Mouse (Mus musculus): ENCODE results near the gene Usp39.

The Usp39 gene

DNA sequence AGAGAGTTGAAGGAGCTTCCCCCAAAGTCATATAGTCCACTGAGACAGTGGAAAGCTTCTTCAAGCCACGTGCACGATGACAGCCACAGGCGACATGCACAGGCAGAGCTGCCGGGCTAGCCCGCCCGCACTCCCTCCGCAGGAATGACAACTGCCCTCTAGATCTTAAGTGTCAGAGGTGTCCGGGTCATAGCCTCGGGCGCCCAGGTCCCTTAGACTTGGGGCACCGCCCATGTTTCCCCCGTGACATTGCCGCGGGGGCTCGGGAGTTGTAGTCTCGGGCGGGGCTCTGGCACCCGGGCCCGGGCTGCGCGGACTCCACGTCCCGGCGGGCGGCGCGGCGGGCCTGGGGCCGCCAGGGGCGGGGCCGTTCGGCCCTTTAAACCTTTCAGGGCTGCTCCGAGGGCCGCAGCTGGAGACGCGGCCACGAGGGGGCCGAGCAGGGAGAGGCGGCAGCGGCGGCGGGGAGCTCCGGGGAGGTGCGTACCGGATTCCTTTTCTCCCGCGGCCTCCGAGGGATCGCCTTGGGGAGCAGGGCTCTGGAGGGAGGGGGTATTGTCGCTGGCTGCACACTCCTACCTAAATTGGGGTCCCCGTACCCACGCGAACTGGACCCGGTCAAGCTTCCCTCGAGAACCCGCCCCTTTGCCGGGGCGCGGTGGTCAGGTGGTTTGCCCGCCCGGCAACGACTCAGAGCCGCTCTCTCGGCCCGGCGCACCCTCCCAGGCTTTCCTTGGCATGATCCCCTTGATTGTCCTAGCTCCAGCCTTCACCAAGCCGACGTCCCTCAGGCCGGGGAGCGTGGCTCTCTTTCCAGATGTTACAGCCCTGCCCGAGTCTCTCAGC is 10.3 kb upstream of the Usp39 start, which contains the start of gene Tmem150a:
Gene Tmem150a, plus strand, starts transcription at position 382 of the 846 bp plus-strand sequence.
- in situ Hi-C loops (cut with MboI; ENCODE audit: unreplicated experiment in 2 of 2): no loop called here

DNA sequence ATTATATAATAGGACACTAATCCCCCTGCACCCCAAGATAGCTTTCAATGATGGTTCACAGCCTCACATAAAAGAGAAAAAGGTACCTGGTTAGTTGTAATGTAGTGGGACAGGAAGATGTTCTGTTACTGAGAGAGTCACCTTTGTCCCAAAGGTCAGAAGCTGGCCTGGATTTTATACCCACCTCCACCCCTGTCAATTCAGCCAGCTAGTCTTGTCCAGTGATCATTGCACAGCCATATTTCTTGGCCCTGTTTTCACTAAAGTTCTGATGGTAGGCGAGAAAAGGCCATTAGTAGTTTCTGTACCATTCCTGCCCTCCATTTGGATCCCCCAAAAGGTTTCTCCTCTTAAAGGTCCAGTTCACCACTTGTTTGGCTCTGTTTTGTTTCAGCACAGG is 9.0 kb upstream of the Usp39 start:
- in situ Hi-C loops (cut with MboI; ENCODE audit: unreplicated experiment in 2 of 2): no loop called here

DNA sequence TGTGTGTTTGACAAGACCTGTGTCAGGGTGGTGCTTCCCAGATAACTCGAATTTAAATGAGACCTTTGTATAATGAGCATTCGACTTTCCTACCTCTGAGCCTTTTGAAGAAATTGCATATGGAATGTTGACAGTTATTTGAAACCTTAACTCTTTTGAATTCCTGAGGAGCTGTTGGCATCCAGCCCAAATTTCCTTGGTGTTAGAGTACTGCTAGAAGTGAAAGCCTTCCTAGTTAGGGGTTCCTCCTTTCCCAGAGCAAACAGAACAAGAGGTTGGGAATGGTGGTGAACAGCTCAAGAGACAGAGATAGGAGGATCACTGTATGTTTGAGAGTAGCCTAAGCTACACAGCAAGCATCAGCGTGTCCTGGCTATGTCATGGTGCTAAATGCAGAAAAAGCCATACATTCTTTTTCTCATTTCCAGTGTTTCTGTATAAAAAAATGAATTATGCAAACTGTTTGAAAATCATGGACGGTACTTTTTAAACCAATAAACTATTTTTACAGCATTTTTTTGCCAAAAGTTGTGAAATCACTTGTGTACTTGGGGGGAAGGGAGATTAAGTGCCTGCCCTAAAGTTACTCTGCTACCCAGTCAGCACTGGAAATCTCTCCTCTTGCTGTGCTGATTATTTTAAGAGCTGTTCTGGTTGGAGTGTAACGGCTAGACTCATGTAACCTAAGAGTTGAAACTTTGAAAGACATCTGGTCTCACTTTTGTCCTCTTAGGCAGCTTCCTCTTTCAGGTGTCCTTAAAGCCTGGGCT is 7.8 kb upstream of the Usp39 start:
- in situ Hi-C loops (cut with MboI; ENCODE audit: unreplicated experiment in 2 of 2): no loop called here

DNA sequence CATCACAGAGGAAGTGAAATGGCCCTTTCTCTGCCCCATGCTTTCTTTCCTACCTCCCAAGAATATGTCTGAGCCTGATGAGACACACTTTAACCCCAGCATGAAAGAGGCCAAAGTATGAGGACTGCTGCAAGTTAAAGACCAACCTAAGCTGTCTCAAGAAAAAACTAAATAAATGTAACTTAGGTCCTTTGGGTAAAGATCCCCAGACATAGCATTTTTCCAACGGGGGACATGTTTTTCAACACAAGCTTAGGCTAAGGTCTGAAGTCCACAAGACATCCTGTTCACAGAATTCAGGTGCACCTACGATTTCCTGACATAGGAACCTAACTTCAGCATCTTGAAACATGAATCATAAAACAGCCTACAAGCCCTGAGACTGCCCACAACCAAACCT is 5.2 kb upstream of the Usp39 start:
- in situ Hi-C loops (cut with MboI; ENCODE audit: unreplicated experiment in 2 of 2): no loop called here

DNA sequence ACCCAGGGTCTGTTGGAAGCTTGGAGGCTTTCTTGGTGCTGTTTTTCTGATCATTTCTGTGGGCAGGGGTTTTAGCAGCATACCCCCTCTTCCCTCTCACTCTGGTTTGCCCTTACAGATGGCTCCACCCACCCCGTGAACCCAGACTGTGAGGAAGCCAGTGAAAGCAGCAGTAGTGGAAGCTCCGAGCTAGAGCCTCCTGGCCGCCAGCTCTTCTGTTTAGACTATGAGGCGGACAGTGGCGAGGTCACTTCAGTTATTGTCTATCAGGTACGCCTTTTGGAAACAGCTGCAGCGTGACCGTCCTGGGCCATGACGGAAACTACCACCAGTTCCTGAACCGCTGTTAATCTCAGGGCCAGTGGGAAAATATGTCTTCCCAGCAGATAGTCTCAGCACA is 3.4 kb upstream of the Usp39 start:
- in situ Hi-C loops (cut with MboI; ENCODE audit: unreplicated experiment in 2 of 2): no loop called here

DNA sequence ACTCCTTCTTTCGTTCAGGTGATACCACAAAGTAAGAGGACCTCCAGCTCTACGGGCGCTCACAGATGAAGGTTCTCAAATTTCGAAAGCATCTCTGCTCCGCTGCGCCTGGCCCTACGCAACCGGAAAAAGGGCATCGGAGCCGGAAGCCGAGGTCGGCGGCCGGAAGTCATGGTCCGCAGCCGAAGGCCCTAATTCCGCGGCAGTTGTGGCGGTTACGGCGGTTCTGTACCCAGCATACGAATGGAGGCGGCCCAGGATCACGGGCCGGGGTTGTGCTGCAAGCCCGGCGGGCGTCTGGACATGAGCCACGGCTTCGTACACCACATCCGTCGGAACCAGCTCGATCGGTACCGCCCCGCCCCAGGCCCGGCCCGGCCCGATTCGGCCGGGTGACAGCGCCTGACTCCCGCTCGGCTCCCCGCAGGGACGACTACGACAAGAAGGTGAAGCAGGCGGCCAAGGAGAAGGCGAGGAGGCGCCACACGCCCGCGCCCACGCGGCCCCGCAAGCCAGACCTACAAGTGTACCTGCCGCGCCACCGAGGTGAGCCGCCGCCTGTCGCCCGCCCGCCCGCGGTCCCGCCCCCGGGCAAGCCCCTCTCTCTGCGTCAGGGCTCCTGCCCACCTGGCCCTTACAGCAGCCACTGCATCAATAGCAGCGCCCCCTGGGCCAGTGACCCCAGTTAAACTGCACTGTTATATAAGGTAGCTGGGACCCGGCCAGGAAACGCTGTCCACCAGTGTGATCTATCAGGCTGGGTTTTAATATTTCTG is 2.4 kb upstream of the Usp39 start, which contains the start of gene 0610030E20Rik:
Gene 0610030E20Rik, plus strand, starts transcription at position 152 of the 776 bp plus-strand sequence.
- in situ Hi-C loops (cut with MboI; ENCODE audit: unreplicated experiment in 2 of 2): no loop called here

DNA sequence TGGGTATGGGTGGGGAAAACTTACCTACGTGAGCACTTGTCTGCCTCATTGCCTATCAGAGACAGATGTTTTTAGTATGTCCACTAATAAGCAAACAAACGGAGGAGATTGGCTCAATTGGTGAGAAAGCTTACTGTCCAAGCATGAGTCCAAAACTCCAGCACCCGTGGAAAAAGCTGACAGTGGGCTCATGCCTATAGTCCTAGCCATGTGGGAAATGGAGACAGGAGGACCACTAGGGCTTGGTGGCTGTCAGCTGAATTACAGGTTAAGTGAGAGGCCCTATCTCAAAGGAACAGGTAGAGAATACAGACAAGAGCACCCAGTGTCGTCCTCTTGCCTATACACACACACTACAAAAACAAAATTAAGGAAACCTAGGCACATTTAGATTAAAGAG is 1.3 kb upstream of the Usp39 start:
- in situ Hi-C loops (cut with MboI; ENCODE audit: unreplicated experiment in 2 of 2): no loop called here

DNA sequence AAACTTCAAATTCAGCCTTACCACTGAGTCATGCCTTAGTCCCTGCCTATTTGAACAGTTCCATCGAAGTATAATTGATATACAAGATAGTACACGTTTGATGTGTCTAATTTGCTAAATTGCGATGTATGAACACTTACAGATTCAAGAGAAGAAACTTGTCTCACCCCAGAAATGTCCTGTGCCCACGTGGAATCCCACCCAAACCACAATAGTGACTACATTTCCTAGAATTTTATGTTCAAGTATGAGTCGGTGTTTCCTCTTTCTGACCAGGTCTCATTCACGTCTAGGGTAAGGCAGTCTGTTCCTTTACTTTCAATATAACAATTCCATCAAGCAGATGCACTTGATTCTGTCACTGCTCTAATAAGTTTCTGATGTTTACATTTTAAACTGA is 649 bp upstream of the Usp39 start:
- in situ Hi-C loops (cut with MboI; ENCODE audit: unreplicated experiment in 2 of 2): no loop called here

DNA sequence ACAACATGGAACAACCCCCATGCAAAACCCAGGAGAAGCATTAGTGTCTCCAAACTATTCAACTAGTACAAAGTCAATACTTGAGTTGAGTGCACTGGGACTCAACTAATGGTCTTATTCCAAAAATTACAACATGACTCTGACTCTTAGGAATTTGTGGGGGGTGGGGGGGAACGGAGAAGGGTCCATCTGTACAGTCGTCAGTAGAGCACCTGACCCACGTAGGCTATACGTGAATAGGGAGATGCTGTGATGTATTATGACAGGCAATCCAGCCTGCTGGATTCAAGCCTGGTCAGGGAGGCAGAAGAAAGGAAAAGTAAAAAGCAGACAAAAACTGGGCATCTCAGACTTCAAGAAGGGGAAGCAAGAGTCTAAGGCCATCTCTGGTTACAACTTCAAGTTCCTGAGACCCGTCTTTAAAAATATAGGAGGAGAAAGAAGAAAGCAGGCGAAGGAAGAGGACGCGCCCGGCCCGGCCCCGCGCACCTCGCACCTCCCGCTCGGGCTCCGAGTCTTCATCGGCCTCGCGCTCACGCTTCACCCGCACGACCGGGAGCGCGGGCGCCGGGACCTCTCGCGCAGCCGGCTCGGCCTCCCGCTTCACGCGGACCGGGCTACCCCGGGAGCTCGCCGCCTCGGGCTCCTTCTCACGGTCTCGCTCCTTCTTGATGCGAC is 449 bp downstream of the Usp39 start:
- in situ Hi-C loops (cut with MboI; ENCODE audit: unreplicated experiment in 2 of 2): no loop called here

DNA sequence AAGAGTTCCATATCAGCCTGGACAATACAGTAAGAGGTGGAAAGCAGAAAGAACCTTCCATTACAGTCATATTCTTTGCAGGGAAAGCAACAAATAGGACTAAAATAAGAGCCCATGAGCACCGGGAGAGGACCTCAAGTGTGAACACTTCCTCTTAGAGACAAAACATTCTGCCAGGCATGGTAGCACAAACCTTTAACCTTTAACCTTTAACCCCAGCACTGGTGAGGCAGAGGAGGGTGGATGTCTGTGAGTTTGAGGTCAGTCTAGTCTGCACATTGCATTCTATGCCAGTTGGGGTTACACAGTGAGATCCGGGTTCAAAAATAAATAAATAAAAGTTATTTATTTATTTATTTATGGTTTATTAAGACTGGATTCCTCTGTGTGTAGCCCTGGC is 4.5 kb downstream of the Usp39 start:
- in situ Hi-C loops (cut with MboI; ENCODE audit: unreplicated experiment in 2 of 2): no loop called here

DNA sequence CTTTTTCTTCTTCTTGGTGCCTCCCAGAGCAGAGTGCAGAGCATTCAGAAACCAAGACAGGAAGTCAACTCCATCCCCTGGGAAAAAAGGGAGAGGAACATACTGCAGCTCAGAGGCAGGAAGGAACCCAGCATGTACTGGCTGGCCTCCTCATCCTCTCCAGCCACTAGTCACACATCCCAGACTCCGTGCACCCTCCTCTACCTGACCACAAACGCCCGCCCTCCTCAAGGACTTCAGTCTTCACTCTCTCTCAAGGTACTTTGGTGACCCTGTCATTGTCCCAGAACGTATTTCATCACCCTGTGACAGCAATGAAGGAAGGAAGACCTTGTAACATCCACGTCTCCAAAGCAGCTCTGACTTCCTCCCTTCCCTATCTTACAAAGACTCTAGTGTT is 11.9 kb downstream of the Usp39 start:
- in situ Hi-C loops (cut with MboI; ENCODE audit: unreplicated experiment in 2 of 2): no loop called here

DNA sequence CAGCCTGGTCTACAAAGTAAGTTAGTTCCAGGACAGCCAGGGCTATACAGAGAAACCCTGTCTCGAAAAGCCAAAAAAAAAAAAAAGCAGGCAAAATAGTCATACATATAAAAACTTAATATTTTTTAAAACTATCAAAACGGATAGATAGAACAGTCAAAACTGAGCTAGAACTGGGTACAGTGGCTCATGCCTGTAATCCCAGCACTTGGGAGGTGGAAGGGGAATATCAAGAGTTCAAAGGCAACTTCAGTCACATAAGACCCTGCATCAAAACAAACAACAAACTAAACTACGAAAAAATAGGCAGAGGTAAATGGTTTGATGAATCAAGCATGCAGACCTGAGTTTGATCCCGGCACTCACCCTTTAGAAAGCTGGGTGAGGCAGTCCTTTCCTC is 14.9 kb downstream of the Usp39 start:
- in situ Hi-C loops (cut with MboI; ENCODE audit: unreplicated experiment in 2 of 2): no loop called here

DNA sequence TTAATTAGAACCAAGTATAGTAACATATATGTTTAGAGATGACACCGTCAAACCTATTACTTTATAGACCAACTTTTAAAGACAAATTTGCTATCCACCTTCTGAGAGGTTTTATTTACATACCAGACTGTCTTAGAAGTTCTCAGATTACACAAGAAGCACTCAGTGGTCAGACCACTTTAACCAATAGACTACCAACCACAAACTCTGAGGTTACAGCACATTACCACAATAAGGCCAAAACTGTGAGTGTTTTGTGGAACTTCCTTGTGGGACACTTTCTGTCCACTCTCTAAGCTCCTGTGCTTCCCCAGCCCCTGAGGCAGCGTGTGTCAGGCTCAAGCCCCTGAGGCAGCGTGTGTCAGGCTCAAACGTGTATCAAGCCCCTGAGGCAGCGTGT is 16.0 kb downstream of the Usp39 start:
- in situ Hi-C loops (cut with MboI; ENCODE audit: unreplicated experiment in 2 of 2): no loop called here

DNA sequence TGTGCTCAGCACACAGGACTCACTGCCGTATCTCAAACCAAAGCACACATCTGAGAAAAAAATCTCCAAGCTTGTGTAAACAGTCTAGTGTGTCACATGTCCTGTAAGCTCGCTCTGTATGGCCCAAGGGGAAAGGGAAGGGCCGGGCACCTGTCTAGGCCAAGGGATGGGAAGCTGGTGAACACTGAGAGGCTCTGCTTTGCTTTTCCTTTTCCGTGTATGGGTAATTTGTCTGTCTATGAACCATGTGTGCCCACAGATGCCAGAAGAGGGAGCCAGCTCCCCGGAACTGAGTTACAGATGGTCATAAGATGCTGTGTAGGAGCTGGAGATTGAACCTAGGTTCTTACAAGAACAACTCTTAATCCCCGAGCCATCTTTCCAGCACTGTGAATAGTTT is 18.7 kb downstream of the Usp39 start:
- in situ Hi-C loops (cut with MboI; ENCODE audit: unreplicated experiment in 2 of 2): no loop called here

DNA sequence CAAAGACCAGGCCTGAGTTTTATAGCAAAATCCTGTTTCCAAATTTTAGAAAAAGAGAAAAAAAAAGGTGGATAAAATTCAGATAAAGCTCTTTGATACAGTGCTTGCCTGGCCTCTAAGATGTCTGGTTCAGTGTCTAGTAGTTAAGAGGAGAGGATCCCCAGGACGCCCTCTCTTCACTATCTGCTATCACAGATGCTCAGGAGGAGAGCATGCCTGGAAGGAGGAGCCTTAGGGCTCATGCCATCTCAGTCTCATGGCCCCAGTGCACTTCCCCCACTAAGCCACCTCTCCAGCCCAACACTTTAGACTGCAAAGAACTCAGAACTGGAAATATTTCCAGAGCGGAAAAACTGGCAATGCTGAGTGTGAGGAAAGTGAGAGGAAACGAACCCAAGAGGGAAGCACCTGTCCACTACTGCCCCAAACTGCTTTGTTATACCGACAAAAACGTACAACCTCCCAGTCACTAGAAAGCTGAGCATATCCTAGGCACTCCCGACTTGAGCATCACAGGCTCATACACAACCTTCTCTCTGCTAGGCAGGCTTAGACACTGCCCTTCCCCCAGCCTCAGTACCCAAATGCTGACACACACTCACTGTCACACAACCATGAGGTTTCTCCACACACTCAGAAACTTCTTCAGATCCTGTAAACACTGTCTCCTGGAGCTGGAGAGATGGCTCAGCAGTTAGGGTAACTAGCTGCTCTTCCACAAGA is 21.0 kb downstream of the Usp39 start:
- in situ Hi-C loops (cut with MboI; ENCODE audit: unreplicated experiment in 2 of 2): no loop called here

DNA sequence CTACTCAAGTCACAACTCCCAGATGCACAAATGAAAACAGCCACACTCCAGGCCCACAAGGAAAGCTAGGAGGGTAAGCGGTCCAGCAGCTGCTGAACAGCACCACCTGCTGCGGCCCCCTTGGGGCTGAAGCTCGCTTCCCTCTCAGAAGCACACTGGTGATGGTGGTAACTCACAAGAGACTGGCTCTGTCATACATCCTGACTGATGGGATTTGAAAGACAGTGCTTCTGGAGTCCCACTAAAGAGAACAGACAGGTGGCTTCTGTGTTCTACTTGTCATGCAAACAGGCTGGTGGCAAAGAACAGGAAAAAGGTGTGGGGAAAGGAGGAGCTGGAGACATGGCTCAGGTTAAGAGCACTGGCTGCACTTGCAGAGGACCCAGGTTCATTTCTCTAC is 22.0 kb downstream of the Usp39 start:
- in situ Hi-C loops (cut with MboI; ENCODE audit: unreplicated experiment in 2 of 2): no loop called here

DNA sequence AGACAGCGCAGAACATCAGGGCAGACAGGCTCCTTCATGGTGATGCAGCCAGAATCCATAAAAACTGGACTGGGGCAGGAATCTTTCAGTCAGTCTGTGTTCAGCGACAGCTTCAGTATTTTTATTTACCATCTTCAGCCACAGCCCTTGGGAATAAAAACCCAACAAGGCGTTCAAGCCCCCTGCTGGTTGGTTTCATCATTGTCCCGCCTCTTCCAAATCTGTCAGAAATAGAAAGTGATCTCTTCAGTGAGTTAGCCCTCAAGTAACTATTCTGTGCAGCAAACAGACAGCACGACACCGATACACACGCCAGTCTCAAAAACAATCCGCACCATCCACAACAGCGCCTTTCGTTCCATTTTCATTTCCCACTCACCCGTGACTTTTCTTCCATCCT is 26.0 kb downstream of the Usp39 start:
- in situ Hi-C loops (cut with MboI; ENCODE audit: unreplicated experiment in 2 of 2): no loop called here

DNA sequence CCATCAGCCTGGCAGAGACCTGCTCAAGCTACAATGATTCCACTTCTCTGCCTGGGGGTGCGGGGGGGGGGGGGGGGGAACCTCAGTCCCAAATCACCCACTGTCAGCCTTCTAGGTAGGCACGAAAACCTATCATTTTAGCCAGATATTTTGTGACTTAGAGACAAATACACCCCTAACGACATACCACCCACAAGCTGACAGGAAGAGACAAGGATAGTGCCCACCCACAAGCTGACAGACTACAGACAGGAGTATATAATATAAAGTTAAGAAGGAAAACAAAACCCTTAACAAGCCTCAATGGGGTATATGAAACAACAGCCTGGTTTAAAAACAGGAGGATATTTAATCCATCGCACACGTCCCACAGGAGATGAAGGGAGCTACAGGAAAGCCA is 26.5 kb downstream of the Usp39 start:
- in situ Hi-C loops (cut with MboI; ENCODE audit: unreplicated experiment in 2 of 2): no loop called here

DNA sequence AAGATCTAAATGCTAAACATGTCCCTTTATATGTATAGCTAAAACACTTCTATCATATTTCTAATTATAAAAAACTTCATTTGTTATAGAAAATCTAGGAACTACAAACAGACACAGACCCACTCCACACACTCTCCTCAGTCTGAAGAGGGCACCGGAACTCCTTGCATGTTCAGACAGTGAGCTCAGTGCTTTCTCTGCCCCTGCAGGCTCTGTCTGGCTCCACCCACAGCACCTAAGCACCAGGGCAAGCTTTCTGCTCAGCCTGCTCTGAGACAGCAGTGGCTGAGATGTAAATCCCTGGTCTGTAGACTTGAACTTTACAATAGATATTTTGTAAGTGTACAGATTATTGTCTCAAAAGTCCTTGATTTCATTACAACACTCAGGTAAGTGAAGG is 28.9 kb downstream of the Usp39 start:
- in situ Hi-C loops (cut with MboI; ENCODE audit: unreplicated experiment in 2 of 2): no loop called here

DNA sequence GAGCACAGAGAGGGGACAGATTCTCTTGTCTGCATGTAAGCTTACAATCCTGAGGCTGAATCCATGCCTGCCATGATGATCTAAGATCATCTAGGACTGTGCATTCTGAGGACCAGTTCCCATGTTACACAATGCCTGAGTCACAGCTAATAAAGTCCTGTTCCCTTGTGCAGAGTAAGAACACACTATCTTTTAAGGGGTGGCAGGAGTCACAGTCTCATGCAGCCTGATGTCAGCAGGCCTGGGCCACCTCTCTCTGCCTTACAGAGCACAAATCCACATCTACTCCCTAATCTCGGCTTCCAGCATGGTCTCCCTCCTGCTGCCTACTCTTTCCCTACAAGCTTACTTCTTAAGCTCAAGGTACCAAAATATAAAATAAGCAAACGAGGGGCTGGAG is 29.6 kb downstream of the Usp39 start:
- in situ Hi-C loops (cut with MboI; ENCODE audit: unreplicated experiment in 2 of 2): no loop called here
